Mouse (Mus musculus): Measurements from ENCODE around the gene Epn3. TPM values are rescaled to one million over a fixed set of nuclear protein-coding genes. Genes with fewer than 3 reads are reported as not detected.

The Epn3 gene
- polyA plus RNA-seq, 1 experiment from 2014 or later, result 48.0 TPM

DNA sequence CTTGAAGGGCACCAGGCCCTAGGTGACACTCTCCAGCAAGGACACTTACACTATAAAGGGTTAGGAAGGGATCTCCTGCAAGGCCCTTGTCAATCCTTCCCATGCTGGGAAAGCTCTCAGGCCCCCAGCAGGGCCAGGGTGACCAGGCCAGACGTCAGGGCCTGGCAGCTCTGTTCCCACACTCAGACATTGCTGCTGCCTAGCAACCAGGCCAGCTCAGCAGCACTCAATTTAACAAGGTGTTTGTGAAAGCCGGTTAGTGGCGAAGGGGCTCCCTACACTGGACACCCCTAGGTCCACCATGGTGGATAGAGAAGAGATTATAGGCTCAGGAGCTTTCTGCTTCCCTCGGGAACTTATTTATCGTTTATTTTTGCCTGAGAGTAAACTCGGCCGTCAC lies 58.7 kb downstream of the Epn3 start:
- ChIA-PET CTCF (interaction anchor here (0.8 kb wide), 1 partner anchor 15 kb away, joined by 3 read pairs; no protein-coding TSS in a partner anchor), POLR2A (no interaction called here)
- no peak for TF ChIP-seq CTCF (IDR thresholded peaks at IDR 0.05)
- H3K27me3 ChIP-seq, result no peaks in the 10 kb centered on the region
- DNase-seq (ENCODE audit: low read depth, low spot score) (no peak), ATAC-seq (no peak)
- in situ Hi-C loops (cut with MboI; ENCODE audit: low pct_unique_long_range_greater_than_20kb), result no loop called here

- CTCF ChIA-PET, result interaction anchor here (0.8 kb wide), 1 partner anchor 15 kb away, joined by 3 read pairs; no protein-coding TSS in a partner anchor
- DNase-seq (ENCODE audit: low read depth, low spot score) (no peak), ATAC-seq (no peak)
- in situ Hi-C loops (cut with MboI; ENCODE audit: low pct_unique_long_range_greater_than_20kb), result no loop called here
- no peaks in the 10 kb centered on the region for H3K27me3 ChIP-seq
- TF ChIP-seq CTCF (IDR thresholded peaks at IDR 0.05), result no peak
- POLR2A ChIA-PET, result no interaction called here
These were observed 59.4 kb downstream of the Epn3 start for GRCm38 (mm10) chr11:94440421-94440820.

Other genes starting within 250 kb of the Epn3 start
- not detected for gene Gm21885, start 218.1 kb downstream of the Epn3 start, polyA plus RNA-seq (2021)
- gene Luc7l3, start 178.0 kb downstream of the Epn3 start, polyA plus RNA-seq (2021), result 96.3 TPM
- 102 TPM for gene Ankrd40, start 172.0 kb downstream of the Epn3 start, polyA plus RNA-seq (2021)
- 0.64 TPM for gene Abcc3, start 107.0 kb downstream of the Epn3 start, polyA plus RNA-seq (2021)
- 79.1 TPM for gene Cacna1g, start 25.8 kb downstream of the Epn3 start, polyA plus RNA-seq (2021)
- gene Spata20, start 13.8 kb downstream of the Epn3 start, polyA plus RNA-seq (2021), result 0.27 TPM
- 1.3 TPM for gene Mycbpap, start 21.8 kb upstream of the Epn3 start, polyA plus RNA-seq (2021)
- gene Rsad1, start 49.3 kb upstream of the Epn3 start, polyA plus RNA-seq (2021), result 11.4 TPM
- 0.04 TPM for gene Chad, start 65.1 kb upstream of the Epn3 start, polyA plus RNA-seq (2021)
- 6.5 TPM for gene Acsf2, start 101.9 kb upstream of the Epn3 start, polyA plus RNA-seq (2021)
- gene Lrrc59, start 129.8 kb upstream of the Epn3 start, polyA plus RNA-seq (2021), result 157 TPM
- gene Mrpl27, start 153.8 kb upstream of the Epn3 start, polyA plus RNA-seq (2021), result 54.1 TPM
- 6.9 TPM for gene Eme1, start 154.0 kb upstream of the Epn3 start, polyA plus RNA-seq (2021)
- 34.5 TPM for gene Xylt2, start 177.5 kb upstream of the Epn3 start, polyA plus RNA-seq (2021)
- not detected for gene Gm11541, start 204.5 kb upstream of the Epn3 start, polyA plus RNA-seq (2021)
- 2.2 TPM for gene Cdc34b, start 241.8 kb upstream of the Epn3 start, polyA plus RNA-seq (2021)